Mouse (Mus musculus) myocyte (in vitro differentiated cells): ENCODE results near the gene Itpr1.

Experiments
- E2F4 ChIP-seq: IDR thresholded peaks from one replicate; pipeline ENCODE4 v1.6.1; 2011; ENCODE audit warnings: mild to moderate bottlenecking, control low read depth, moderate library complexity; ENCODE audit not compliant: insufficient read depth
- MAX ChIP-seq: IDR thresholded peaks from one replicate; pipeline ENCODE4 v1.6.1; 2011; ENCODE audit warnings: low read depth, mild to moderate bottlenecking, control low read depth
- MYOD1 ChIP-seq, 3 experiments: IDR thresholded peaks; one replicate each; pipeline ENCODE4 v1.6.1; 2011; ENCODE audit warnings: control low read depth in 2 of 3, low read depth in 2 of 3, mild to moderate bottlenecking in 2 of 3, moderate library complexity in 1 of 3; ENCODE audit not compliant: insufficient read length in 2 of 3, control insufficient read depth in 1 of 3
- POLR2A ChIP-seq: IDR thresholded peaks from one replicate; pipeline ENCODE4 v1.6.1; 2011; ENCODE audit warnings: low read depth, mild to moderate bottlenecking, control low read depth, moderate library complexity; ENCODE audit not compliant: insufficient read length
- POLR2AphosphoS2 ChIP-seq: IDR thresholded peaks from one replicate; pipeline ENCODE4 v1.6.1; 2011; ENCODE audit warnings: low read depth, control low read depth; ENCODE audit not compliant: insufficient read length
- SRF ChIP-seq: IDR thresholded peaks from one replicate; pipeline ENCODE4 v1.6.1; 2011; ENCODE audit warnings: low read depth; ENCODE audit not compliant: control insufficient read depth, insufficient read length
- USF1 ChIP-seq: IDR thresholded peaks from one replicate; pipeline ENCODE4 v1.6.1; 2011; ENCODE audit warnings: low read depth, mild to moderate bottlenecking, control low read depth, moderate library complexity

DNA sequence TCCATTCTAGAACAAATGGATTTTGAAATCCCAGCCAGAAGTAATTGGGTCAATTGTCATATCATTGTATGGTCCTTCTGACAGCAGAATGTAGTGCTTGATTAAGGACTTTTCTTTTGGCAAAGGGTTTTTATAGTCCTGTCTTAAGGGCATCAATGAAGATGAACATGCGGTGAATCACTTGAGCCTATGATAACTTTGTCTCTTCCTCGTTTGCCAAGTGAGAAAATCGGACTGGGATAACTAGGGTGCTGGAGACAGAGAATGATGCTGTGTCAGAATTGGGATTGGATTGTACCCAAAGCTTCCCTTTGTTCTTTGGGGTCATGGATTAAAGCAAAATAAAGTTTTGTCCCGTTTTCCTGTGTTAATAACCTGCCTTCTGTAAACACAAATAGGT, 37.5 kb downstream of the Itpr1 start:
- no peak for TF ChIP-seq POLR2A
- no peak for TF ChIP-seq USF1
- TF ChIP-seq POLR2AphosphoS2, result no peak
- TF ChIP-seq MYOD1 (IDR thresholded peaks at IDR 0.05; ENCODE audit: control insufficient read depth in 1 of 3, insufficient read length in 2 of 3, low read depth in 2 of 3), result no peak
- TF ChIP-seq MAX, result no peak
- TF ChIP-seq SRF, result no peak
- TF ChIP-seq E2F4, result no peak
